Mouse (Mus musculus) spleen, adult 12 weeks (tissue): ENCODE results near the gene Mok.

Experiments used
- DNase-seq: peaks from one replicate; pipeline ENCODE4 v3.0.0; 2022; ENCODE audit warnings: low spot score

The Mok gene

DNA sequence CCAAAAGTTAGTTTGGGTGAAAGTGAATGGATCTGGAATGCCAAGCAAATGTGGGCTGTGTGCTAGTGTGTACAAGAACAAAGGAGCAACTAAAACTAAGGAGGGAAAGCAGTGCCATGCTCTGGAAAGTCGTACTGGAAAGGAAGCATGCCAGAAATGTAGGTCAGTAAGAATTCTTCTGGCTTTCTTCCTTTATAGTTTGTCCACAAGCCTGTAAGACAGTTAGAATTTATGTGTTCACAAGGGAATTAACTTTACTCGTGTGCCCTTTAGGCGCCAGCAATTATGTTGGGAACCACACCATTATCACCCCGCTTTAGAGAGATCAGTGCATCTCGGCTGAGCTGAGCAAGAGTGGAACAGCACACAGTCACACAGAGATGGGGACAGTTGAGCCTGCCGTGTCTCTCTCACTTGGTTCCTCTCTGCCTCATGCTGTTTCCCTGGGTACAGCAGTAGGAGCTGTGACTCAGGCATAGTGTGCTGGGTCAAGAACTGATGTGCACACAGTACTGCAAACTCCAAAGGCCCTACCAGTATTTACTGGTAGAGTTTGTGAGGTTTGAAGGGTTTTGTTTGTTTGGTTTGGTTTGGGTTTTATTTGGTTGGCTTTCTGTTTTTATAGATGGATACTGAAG, 71.0 kb downstream of the Mok start:
- DNase-seq, result no peak

DNA sequence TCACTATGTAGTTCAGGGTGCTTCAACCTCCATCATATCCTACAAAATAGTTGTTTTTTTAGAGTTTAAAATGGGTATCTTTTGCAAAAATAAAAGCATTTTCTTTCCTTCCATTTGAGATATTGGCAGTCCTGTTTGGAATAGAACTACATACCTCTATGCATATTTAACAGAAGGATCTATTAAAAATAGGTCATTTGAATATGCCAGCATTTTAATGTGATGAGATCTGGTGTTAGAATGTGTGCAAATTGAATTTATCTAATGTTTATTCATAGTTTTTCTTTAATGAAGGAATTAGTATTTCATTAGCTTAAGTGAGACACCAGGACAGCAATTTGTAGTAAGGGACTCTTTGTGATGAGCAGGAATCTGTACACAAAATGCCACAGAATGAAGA, 72.2 kb downstream of the Mok start:
- no peak for DNase-seq

DNA sequence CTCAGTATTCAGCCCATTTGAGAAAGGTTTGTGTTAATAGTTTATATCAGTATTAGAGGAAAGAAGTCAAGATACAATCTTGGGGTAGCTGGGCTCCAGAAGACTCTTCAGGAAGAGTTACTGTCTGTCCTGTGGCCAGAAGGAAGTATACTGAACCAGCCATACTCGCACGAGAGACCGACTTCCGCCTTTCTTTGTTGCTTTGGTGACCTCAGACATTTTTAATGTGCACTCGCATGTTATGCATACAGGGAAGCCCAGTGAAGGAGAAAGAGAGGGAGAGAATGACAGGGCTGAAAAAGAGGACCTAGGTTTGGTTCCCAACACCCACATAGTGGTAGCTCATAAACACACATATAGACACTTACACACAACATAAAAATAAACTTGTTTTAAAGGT, 76.2 kb downstream of the Mok start:
- no peak for DNase-seq

DNA sequence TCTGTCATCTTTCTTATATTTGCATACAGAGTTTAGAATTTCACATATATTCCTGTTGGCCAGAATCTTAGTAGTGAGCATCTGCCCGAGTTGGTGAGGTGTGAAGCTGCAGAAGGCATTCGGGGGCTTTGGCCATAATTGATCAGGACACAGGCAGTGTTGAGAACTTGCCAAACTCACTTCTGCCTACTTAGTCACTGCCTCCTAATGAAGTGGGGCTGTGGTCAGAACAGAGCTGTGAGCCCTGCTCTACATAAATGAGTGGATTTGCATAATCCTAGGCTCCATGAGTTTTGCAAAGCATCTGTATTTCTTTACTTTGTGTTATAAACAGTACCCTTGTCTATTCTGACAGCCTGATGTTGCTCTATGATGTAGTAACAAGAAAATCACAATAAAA, 78.4 kb downstream of the Mok start:
- no peak for DNase-seq

DNA sequence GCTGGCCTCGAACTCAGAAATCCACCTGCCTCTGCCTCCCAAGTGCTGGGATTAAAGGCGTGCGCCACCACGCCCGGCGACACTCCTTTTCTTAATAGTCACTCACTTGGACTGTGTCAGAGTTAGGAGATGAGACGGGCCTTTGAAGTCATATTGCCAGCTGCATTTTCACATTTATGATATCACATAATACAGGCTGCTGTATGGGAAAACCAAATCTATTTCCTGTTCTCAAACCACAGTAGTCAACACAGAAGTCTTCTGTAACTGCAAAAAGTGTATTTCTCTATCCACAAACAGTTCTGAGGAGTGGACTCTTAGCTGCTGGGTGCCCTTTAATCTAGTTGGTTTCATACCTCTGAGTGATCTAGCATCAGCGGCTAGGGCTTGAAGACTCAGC, 81.8 kb downstream of the Mok start:
- no peak for DNase-seq
